Mouse (Mus musculus) megakaryocyte, embryonic 14.5 days (primary cell): ENCODE measurements around the gene Ist1. TPM values are rescaled to one million over a fixed set of nuclear protein-coding genes. Genes with fewer than 3 reads are reported as not detected.

ENCODE experiments used
- H3K27me3 ChIP-seq: replicated peaks from 2 replicates; pipeline ENCODE3; 2012; ENCODE audit warnings: inconsistent platforms
- H3K36me3 ChIP-seq: replicated peaks from 2 replicates; pipeline ENCODE3; 2012; ENCODE audit warnings: low read length, inconsistent platforms, mixed read lengths
- H3K4me1 ChIP-seq: 2 replicates; pipeline ENCODE4 v1.6.1; 2012; ENCODE audit warnings: inconsistent platforms
- H3K4me3 ChIP-seq: replicated peaks from 2 replicates; pipeline ENCODE3; 2012; ENCODE audit warnings: moderate library complexity, mild to moderate bottlenecking, inconsistent platforms
- H3K9me3 ChIP-seq: 2 replicates; pipeline ENCODE4 v1.6.1; 2012; ENCODE audit warnings: inconsistent platforms
- FLI1 ChIP-seq: IDR thresholded peaks from 2 replicates; pipeline ENCODE4 v1.6.1; 2012; ENCODE audit warnings: low read length, inconsistent platforms, mixed read lengths
- GATA1 ChIP-seq: IDR thresholded peaks from 3 replicates; pipeline ENCODE4 v1.6.1; 2012; ENCODE audit warnings: mixed read lengths, low read length, inconsistent platforms, borderline replicate concordance
- polyA plus RNA-seq: library from polyadenylated mRNA; stranded (reverse); fragments of >175 nt; gene quantifications from 2 replicates; pipeline ENCODE4 v1.2.3, GENCODE M21; 2012; ENCODE audit warnings: low replicate concordance; ENCODE audit not compliant: insufficient read depth

Gene Ist1
- 11.1 and 15.2 TPM in 2 replicates for polyA plus RNA-seq

DNA sequence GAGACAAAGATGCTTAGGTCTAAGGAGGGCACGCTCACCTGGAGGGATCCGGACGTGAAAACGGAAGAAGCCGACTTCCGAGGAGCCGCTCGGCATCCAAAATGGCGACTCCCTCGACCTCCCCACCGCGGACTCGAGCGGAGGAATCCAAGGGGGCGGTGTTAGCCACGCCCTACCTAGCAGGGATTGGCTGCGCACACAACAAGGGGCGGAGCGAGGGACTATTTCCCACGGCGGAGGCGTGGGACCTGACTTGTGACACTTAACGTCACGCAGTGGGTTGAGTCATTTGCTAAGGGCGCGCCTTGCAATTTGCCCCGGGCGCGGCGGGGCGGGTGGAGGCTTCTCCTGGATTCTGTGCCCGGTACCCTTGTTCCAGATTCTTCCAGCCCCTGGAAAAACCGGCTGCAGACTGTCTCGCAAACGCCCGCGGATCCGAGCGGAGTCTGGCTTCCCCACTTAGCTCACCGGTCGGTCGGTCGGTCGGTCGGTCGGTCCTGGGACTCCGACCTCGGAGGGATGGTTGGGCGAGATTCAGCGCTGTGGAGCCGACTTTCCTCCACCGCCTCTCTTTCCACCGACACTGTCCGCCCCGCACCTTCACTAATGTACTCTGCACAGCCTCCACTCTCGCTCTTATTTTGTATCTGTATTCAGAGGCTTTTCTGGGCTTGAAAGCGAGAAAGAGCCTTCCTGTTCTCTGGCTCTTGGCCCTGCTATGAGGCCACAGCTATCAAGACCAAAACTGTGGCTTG, at the start of gene Ist1:
TSS of gene Ist1 (minus strand) at position 115 of the 755 bp plus-strand sequence.
- Histone ChIP-seq H3K9me3 (no peaks in the 10 kb centered on the region), H3K36me3 (peaks cover 21% of the 10 kb centered on the region), H3K27me3 (peaks cover 3% of the 10 kb centered on the region), H3K4me3 (peak within 1 kb of the TSS; percentile 99), H3K4me1 (peaks cover 36% of the 10 kb centered on the region)
- TF ChIP-seq GATA1 (no peak), FLI1 (no peak)

- no peaks in the 10 kb centered on the region for H3K27me3 ChIP-seq
- peaks cover 19% of the 10 kb centered on the region for H3K4me1 ChIP-seq
- H3K4me3 ChIP-seq: peak overlapping the region; percentile 98
- H3K36me3 ChIP-seq: peaks cover 23% of the 10 kb centered on the region
- no peak for TF ChIP-seq GATA1
- TF ChIP-seq FLI1: no peak
- H3K9me3 ChIP-seq: no peaks in the 10 kb centered on the region
Measured at GRCm38 (mm10) chr8:109738049-109738380, 45.0 kb upstream of the Ist1 start.

DNA sequence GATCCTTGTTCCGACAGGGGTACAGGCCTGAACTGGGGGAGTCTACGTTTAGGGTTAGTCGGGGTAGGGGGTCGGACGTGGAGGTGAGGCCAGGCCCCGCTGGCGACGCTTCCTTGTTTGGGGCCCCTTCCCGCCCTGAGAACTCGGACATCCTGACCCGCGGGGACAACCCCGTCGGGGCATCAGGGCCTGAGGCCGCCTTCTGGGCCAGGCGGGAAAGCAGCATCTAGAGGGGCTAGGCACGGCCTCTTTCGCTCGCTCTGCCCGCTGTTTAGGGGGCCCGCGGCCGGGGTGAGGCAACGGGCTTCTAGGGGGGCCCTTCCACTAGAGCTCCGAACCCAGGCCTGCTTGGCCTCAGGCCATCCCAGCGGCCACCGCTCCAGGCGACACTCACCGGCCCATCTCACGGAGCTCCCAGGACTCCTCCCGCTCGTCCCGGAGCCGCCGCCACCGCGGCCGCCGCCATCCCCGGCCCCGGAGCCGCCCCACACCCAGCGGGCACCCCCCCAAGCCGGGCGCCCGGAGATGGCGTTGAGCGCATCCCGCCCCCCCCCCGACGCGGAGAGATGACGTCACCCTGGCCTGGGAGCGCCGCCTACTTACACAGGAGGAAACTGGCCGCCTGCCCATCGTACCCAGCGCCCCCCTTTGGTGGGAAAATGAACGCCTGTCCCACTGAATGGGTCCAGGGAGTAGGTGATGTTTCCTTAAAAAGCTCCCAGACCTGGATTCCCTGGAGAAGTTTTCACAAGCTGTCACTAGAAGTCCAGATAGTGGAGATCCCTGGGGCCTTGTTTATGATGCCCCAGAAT, 44.4 kb upstream of the Ist1 start, which contains the start of gene Atxn1l:
TSS of gene Atxn1l (minus strand) at position 503 of the 812 bp plus-strand sequence.
- Histone ChIP-seq H3K4me1 (peaks cover 19% of the 10 kb centered on the region), H3K36me3 (peaks cover 29% of the 10 kb centered on the region), H3K27me3 (no peaks in the 10 kb centered on the region), H3K9me3 (no peaks in the 10 kb centered on the region), H3K4me3 (peak within 1 kb of the TSS; percentile 98)
- TF ChIP-seq GATA1 (no peak), FLI1 (no peak)

- Histone ChIP-seq H3K4me1 (peaks cover 19% of the 10 kb centered on the region), H3K36me3 (peaks cover 35% of the 10 kb centered on the region), H3K4me3 (peak overlapping the region; percentile 98), H3K27me3 (no peaks in the 10 kb centered on the region), H3K9me3 (no peaks in the 10 kb centered on the region)
- TF ChIP-seq FLI1: no peak
- TF ChIP-seq GATA1: no peak
Measured at GRCm38 (mm10) chr8:109736819-109737218, 43.8 kb upstream of the Ist1 start.

GRCm38 (mm10) chr8:109734018-109734417, 41.0 kb upstream of the Ist1 start:
- TF ChIP-seq FLI1 (no peak), GATA1 (no peak)
- H3K36me3 ChIP-seq: peaks cover 63% of the 10 kb centered on the region
- H3K9me3 ChIP-seq: no peaks in the 10 kb centered on the region
- no peaks in the 10 kb centered on the region for H3K27me3 ChIP-seq
- H3K4me3 ChIP-seq: no peak overlapping the region
- peaks cover 30% of the 10 kb centered on the region for H3K4me1 ChIP-seq

GRCm38 (mm10) chr8:109731012-109731411, 38.0 kb upstream of the Ist1 start:
- H3K9me3 ChIP-seq: no peaks in the 10 kb centered on the region
- H3K36me3 ChIP-seq: peaks cover 91% of the 10 kb centered on the region
- TF ChIP-seq FLI1 (no peak), GATA1 (no peak)
- no peaks in the 10 kb centered on the region for H3K27me3 ChIP-seq
- peaks cover 20% of the 10 kb centered on the region for H3K4me1 ChIP-seq
- H3K4me3 ChIP-seq: no peak overlapping the region

DNA sequence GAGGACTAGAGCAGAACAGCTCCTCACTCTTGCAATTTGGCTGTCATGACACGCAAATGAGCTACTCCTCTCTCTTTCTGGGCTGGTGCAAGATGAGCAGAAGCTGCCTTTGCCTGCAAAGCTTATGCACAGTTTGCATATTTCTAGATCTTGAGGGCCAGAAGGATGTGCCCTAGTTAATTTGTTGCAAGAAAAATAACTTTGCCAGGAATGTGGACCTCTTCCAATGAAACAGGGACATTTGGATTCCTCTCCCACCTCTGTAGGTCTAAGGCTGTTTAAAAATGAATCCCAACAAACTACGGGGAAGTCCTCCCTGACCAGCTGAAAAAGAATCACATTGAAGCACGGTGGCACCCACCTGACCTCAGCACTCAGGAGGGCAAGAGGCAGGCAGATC, 32.0 kb upstream of the Ist1 start:
- Histone ChIP-seq H3K9me3 (no peaks in the 10 kb centered on the region), H3K36me3 (peaks cover 95% of the 10 kb centered on the region)
- TF ChIP-seq FLI1 (no peak), GATA1 (no peak)

DNA sequence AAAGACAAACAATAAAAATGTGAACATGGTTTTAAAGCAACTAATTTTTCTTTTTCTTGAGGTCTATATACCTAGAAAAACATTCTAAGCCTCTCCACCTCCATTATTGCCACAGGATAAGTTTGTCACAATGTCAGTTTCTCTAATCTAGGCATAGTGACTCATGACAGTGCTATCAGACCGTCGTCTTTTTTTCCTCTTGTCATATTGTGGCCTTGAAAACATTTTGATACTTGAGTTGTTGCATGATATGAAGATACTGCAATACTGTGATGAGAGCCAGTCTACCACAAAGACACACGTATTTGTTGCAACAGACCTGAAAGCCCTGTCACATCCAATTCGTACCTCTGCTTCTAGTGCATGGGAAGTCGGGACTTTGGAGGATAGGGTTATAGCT, 21.9 kb upstream of the Ist1 start:
- no peak for TF ChIP-seq FLI1
- no peak for TF ChIP-seq GATA1

More for the DNA sequence above, 32.0 kb upstream of the Ist1 start:
- Histone ChIP-seq H3K4me1 (peaks cover 1% of the 10 kb centered on the region), H3K27me3 (no peaks in the 10 kb centered on the region), H3K4me3 (no peak overlapping the region)

DNA sequence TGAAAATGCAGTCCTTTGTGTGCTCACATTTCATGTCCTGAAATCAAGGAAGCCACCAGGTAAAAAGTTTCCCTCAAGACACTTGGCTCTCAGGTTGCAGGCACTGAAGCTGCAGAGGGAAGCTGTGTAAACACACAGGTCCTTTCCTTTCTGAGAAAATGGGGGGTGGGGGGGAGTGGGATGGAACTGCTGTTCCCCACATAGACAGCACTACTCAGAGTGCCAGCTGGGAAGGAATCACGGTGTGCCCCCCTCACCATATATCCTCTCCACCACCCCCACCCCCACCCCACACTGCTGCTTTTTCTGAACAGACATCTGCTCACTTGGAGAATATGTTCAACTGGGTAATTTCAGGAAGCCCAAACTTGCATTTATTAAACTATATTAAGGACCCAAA, 19.5 kb upstream of the Ist1 start:
- H3K27me3 ChIP-seq: no peaks in the 10 kb centered on the region
- peaks cover 62% of the 10 kb centered on the region for H3K36me3 ChIP-seq
- H3K4me3 ChIP-seq: no peak overlapping the region
- no peak for TF ChIP-seq FLI1
- TF ChIP-seq GATA1: no peak
- H3K4me1 ChIP-seq: peaks cover 10% of the 10 kb centered on the region
- H3K9me3 ChIP-seq: no peaks in the 10 kb centered on the region

More for the DNA sequence above, 21.9 kb upstream of the Ist1 start:
- no peaks in the 10 kb centered on the region for H3K27me3 ChIP-seq
- no peaks in the 10 kb centered on the region for H3K9me3 ChIP-seq
- no peak overlapping the region for H3K4me3 ChIP-seq
- H3K4me1 ChIP-seq: no peaks in the 10 kb centered on the region
- H3K36me3 ChIP-seq: peaks cover 61% of the 10 kb centered on the region

GRCm38 (mm10) chr8:109707921-109708320, 14.9 kb upstream of the Ist1 start:
- peaks cover 23% of the 10 kb centered on the region for H3K27me3 ChIP-seq
- H3K36me3 ChIP-seq: peaks cover 39% of the 10 kb centered on the region
- H3K9me3 ChIP-seq: no peaks in the 10 kb centered on the region
- no peak overlapping the region for H3K4me3 ChIP-seq
- TF ChIP-seq FLI1 (no peak), GATA1 (no peak)
- H3K4me1 ChIP-seq: peaks cover 37% of the 10 kb centered on the region
